Mouse (Mus musculus): ENCODE results near the gene Otogl. TPM values are rescaled to one million over a fixed set of nuclear protein-coding genes. Genes with fewer than 3 reads are reported as not detected.

Gene Otogl
- total and polyA plus RNA-seq, 2 experiments = not detected

DNA sequence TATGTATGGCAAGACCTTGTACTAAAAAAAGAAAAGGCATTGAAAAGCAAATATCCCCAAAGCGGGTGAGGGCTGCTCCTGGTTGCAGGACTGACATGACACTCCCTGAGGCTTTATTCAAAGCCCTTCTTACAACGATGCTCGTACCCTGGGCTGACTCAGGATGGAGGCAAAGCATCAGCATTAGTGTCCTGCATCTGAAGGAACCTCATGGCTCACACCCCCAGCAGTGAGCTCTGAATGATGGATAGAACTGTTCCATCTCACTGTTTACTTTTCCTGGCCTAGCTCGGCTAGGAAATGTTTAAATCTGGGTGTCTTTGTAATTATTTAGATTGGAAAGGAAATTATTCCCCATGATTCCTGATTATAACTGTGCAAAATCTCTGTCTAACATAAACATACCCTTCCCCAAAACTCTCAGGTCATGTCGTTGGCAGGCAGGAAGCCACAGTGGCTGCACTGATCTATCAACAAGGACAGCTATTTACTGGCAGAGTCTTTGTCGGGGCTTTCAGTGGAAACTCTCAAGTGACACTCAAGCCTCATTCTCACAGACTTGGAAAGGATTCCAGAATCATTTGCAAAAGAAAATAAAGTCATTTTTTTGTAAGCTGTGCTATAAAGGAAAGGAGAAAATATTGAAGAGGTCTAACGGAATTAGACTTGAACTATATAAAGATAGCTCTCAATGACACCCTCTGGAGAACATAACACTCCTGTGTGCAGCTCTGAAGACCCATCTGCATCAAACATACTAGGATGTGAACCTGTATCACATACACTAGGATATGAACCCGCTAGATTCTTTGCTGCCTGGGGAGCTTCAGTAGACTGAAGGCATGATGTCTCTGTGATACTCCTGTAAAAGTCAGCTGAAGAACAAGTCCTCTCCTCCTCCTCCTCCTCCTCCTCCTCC lies 17.0 kb downstream of the Otogl start:
- Histone ChIP-seq H3K4me3 (ENCODE audit: insufficient read depth, low read depth, low read length) (no peak overlapping the region), H3K4me1 (ENCODE audit: control insufficient read depth, insufficient read depth, low read length) (no peaks in the 10 kb centered on the region), H3K9ac (ENCODE audit: low read depth, low read length) (no peak overlapping the region), H3K36me3 (ENCODE audit: control insufficient read depth, insufficient read depth, low read length) (no peaks in the 10 kb centered on the region), H3K79me2 (ENCODE audit: control insufficient read depth, insufficient read depth, low read length) (no peaks in the 10 kb centered on the region), H3K27ac (replicated peaks; ENCODE audit: insufficient read depth, low read depth, low read length) (no peak overlapping the region), H3K27me3 (ENCODE audit: control insufficient read depth, insufficient read depth, low read length) (no peaks in the 10 kb centered on the region)
- no peak for TF ChIP-seq POLR2A (IDR thresholded peaks at IDR 0.05; ENCODE audit: extremely low read depth, insufficient read depth, low read length)
- TF ChIP-seq CTCF (IDR thresholded peaks at IDR 0.05; ENCODE audit: low read depth, low read length) = no peak
- 62% methylated on average over 8 of the region's 8 CpGs for WGBS
- no peak for DNase-seq (ENCODE audit: extremely low read depth, low read depth, low spot score)

DNA sequence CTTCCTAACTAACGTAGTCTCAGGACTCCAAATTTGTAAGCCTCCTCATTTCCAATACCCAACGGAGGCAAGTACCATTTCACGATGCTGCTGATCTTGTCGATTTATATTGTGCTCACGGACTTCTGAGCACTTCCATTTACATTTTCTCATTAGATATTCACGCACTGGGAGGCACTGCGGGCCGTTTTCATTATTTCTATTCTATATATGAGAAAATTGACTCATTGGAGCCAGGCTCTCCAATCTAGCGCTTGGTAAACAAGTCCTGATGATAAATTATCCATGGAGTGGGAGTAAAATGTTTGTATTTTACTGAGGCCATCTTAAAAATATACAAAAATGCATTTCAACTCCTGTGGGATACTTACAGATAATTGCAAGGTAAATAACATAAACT lies 21.5 kb downstream of the Otogl start:
- Histone ChIP-seq H3K36me3 (ENCODE audit: control insufficient read depth, insufficient read depth, low read length) (no peaks in the 10 kb centered on the region), H3K27ac (replicated peaks; ENCODE audit: insufficient read depth, low read depth, low read length) (no peak overlapping the region), H3K27me3 (ENCODE audit: control insufficient read depth, insufficient read depth, low read length) (no peaks in the 10 kb centered on the region), H3K4me1 (ENCODE audit: control insufficient read depth, insufficient read depth, low read length) (no peaks in the 10 kb centered on the region), H3K4me3 (ENCODE audit: insufficient read depth, low read depth, low read length) (no peak overlapping the region), H3K79me2 (ENCODE audit: control insufficient read depth, insufficient read depth, low read length) (no peaks in the 10 kb centered on the region), H3K9ac (ENCODE audit: low read depth, low read length) (no peak overlapping the region)
- no peak for DNase-seq (ENCODE audit: extremely low read depth, low read depth, low spot score)
- TF ChIP-seq POLR2A (IDR thresholded peaks at IDR 0.05; ENCODE audit: extremely low read depth, insufficient read depth, low read length) (no peak), CTCF (IDR thresholded peaks at IDR 0.05; ENCODE audit: low read depth, low read length) (no peak)
- WGBS = 87% methylated on average over 9 of the region's 9 CpGs

DNA sequence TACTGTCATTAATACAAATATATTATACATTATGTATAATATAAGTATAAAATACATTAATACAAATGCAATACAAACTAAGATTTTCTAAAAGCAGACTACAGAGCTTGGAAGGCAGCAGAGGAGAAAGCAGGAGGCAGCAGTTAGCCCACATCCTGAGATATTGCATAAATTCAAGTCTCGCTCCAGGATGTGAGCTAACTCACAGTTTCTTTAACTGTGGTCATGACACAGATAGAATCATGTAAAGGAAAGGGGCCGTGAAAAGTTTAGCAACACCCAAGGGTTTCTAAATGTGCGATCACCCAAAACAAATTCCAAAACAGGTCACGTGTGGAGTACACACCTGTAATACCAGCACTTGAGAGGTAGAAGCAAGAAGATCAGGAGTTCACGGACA lies 39.4 kb downstream of the Otogl start:
- no peak overlapping the region for H3K9ac ChIP-seq (ENCODE audit: low read depth, low read length)
- DNase-seq (ENCODE audit: extremely low read depth, low read depth, low spot score) = no peak
- H3K27ac ChIP-seq (replicated peaks; ENCODE audit: insufficient read depth, low read depth, low read length) = no peak overlapping the region
- no peaks in the 10 kb centered on the region for H3K4me1 ChIP-seq (ENCODE audit: control insufficient read depth, insufficient read depth, low read length)
- H3K4me3 ChIP-seq (ENCODE audit: insufficient read depth, low read depth, low read length) = no peak overlapping the region
- no peak for TF ChIP-seq POLR2A (IDR thresholded peaks at IDR 0.05; ENCODE audit: extremely low read depth, insufficient read depth, low read length)
- 92% methylated on average over 5 of the region's 5 CpGs for WGBS
- H3K79me2 ChIP-seq (ENCODE audit: control insufficient read depth, insufficient read depth, low read length) = no peaks in the 10 kb centered on the region
- no peaks in the 10 kb centered on the region for H3K27me3 ChIP-seq (ENCODE audit: control insufficient read depth, insufficient read depth, low read length)
- no peaks in the 10 kb centered on the region for H3K36me3 ChIP-seq (ENCODE audit: control insufficient read depth, insufficient read depth, low read length)

DNA sequence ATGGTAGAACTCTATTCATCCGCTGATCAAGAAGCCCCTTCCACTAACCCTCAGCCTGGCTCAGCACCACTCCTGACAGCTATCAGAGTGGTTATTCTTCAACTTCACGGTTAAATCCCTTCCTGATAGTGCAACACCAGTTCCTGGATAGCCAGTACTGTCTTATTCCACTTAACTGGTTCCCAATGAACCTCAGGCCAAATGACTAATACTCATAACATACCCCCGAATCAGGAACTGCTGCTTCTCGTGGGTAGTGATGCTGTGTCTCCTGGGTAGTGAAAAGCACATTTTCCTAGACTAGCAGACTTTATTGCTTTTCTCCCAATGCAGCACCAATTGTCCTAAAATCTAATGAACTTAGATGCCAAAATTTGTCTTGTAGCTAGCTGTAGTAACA lies 39.8 kb downstream of the Otogl start:
- Histone ChIP-seq H3K27ac (replicated peaks; ENCODE audit: insufficient read depth, low read depth, low read length) (no peak overlapping the region), H3K36me3 (ENCODE audit: control insufficient read depth, insufficient read depth, low read length) (no peaks in the 10 kb centered on the region), H3K9ac (ENCODE audit: low read depth, low read length) (no peak overlapping the region), H3K4me1 (ENCODE audit: control insufficient read depth, insufficient read depth, low read length) (no peaks in the 10 kb centered on the region), H3K27me3 (ENCODE audit: control insufficient read depth, insufficient read depth, low read length) (no peaks in the 10 kb centered on the region), H3K79me2 (ENCODE audit: control insufficient read depth, insufficient read depth, low read length) (no peaks in the 10 kb centered on the region), H3K4me3 (ENCODE audit: insufficient read depth, low read depth, low read length) (no peak overlapping the region)
- 89% methylated on average over 4 of the region's 4 CpGs for WGBS
- TF ChIP-seq CTCF (IDR thresholded peaks at IDR 0.05; ENCODE audit: low read depth, low read length) (no peak), POLR2A (IDR thresholded peaks at IDR 0.05; ENCODE audit: extremely low read depth, insufficient read depth, low read length) (no peak)
- no peak for DNase-seq (ENCODE audit: extremely low read depth, low read depth, low spot score)

DNA sequence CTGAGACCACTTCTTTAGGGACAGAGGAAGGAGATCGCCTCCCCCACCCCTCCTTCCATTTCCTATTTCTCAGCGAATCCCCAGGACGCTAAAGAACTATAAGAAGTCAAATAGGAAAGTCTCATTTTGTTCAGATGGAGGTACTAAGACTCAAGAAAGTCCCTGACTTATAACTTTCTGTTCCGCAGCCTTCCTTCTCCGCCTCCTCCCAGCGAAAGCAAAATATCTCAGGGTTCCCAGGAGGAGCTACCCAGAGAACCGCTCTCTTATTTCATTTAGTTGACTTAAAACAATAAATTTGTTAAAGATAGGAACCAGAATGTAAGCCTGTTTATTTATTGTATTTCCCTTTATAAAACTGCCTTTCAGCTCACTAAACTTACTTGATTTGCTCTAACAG lies 41.4 kb downstream of the Otogl start:
- no peak for DNase-seq (ENCODE audit: extremely low read depth, low read depth, low spot score)
- Histone ChIP-seq H3K9ac (ENCODE audit: low read depth, low read length) (no peak overlapping the region), H3K27ac (replicated peaks; ENCODE audit: insufficient read depth, low read depth, low read length) (no peak overlapping the region), H3K4me3 (ENCODE audit: insufficient read depth, low read depth, low read length) (no peak overlapping the region), H3K36me3 (ENCODE audit: control insufficient read depth, insufficient read depth, low read length) (no peaks in the 10 kb centered on the region), H3K79me2 (ENCODE audit: control insufficient read depth, insufficient read depth, low read length) (no peaks in the 10 kb centered on the region), H3K27me3 (ENCODE audit: control insufficient read depth, insufficient read depth, low read length) (no peaks in the 10 kb centered on the region), H3K4me1 (ENCODE audit: control insufficient read depth, insufficient read depth, low read length) (no peaks in the 10 kb centered on the region)
- no peak for TF ChIP-seq POLR2A (IDR thresholded peaks at IDR 0.05; ENCODE audit: extremely low read depth, insufficient read depth, low read length)
- 83% methylated on average over 7 of the region's 7 CpGs for WGBS

DNA sequence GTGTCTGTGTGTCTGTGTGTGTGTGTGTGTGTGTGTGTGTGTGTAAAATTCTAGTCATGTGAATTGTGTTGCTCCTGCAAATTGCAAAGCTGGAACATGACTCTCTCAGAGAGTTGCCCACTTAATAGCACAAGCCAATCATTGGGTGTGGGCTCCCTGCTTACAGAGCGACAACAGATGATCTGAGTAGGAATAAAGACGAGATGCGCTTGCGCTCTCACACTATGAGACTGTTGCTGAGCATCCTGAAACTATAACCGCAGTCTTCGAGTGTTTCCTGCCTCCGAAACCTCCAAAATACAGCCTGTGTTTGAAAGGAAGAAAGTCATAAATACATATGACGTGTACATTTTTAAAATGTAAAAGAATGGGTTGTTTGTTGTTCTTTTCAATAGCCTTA lies 43.0 kb downstream of the Otogl start:
- TF ChIP-seq POLR2A (IDR thresholded peaks at IDR 0.05; ENCODE audit: extremely low read depth, insufficient read depth, low read length) = no peak
- no peak for TF ChIP-seq CTCF (IDR thresholded peaks at IDR 0.05; ENCODE audit: low read depth, low read length)
- H3K4me1 ChIP-seq (ENCODE audit: control insufficient read depth, insufficient read depth, low read length) = no peaks in the 10 kb centered on the region
- H3K9ac ChIP-seq (ENCODE audit: low read depth, low read length) = no peak overlapping the region
- H3K36me3 ChIP-seq (ENCODE audit: control insufficient read depth, insufficient read depth, low read length) = no peaks in the 10 kb centered on the region
- no peak overlapping the region for H3K4me3 ChIP-seq (ENCODE audit: insufficient read depth, low read depth, low read length)
- DNase-seq (ENCODE audit: extremely low read depth, low read depth, low spot score) = no peak
- H3K79me2 ChIP-seq (ENCODE audit: control insufficient read depth, insufficient read depth, low read length) = no peaks in the 10 kb centered on the region
- 93% methylated on average over 8 of the region's 8 CpGs for WGBS
- no peak overlapping the region for H3K27ac ChIP-seq (replicated peaks; ENCODE audit: insufficient read depth, low read depth, low read length)
- H3K27me3 ChIP-seq (ENCODE audit: control insufficient read depth, insufficient read depth, low read length) = no peaks in the 10 kb centered on the region
